Mouse (Mus musculus) mesoderm, embryonic 11.5 days (tissue): ENCODE data around the gene Mbnl2.

Experiments
- DNase-seq: peaks from one replicate; pipeline ENCODE4 v3.0.0-alpha.2; 2012; ENCODE audit warnings: low read depth, low spot score

Mbnl2 gene

GRCm38 (mm10) chr14:120275246-120276238 lies at the start of gene Mbnl2:
Gene Mbnl2 (plus strand): TSS chr14:120275669.
- DNase-seq, result peak; percentile 95

- no peak for DNase-seq
Measured at GRCm38 (mm10) chr14:120232076-120232496, 43.4 kb upstream of the Mbnl2 start.

- no peak for DNase-seq
Measured at GRCm38 (mm10) chr14:120235610-120236009, 39.9 kb upstream of the Mbnl2 start.

- no peak for DNase-seq
Measured at GRCm38 (mm10) chr14:120238501-120238900, 37.0 kb upstream of the Mbnl2 start.

GRCm38 (mm10) chr14:120240209-120240608 lies 35.3 kb upstream of the Mbnl2 start:
- DNase-seq, result no peak

- no peak for DNase-seq
Measured at GRCm38 (mm10) chr14:120242711-120243110, 32.8 kb upstream of the Mbnl2 start.

GRCm38 (mm10) chr14:120245081-120245705 lies 30.3 kb upstream of the Mbnl2 start:
- no peak for DNase-seq

GRCm38 (mm10) chr14:120253331-120253730 lies 22.1 kb upstream of the Mbnl2 start:
- DNase-seq, result no peak

GRCm38 (mm10) chr14:120256146-120256545 lies 19.3 kb upstream of the Mbnl2 start:
- DNase-seq, result no peak

GRCm38 (mm10) chr14:120256623-120257384 lies 18.7 kb upstream of the Mbnl2 start:
- DNase-seq, result no peak

- DNase-seq, result no peak
Measured at GRCm38 (mm10) chr14:120257483-120257882, 18.0 kb upstream of the Mbnl2 start.

- no peak for DNase-seq
Measured at GRCm38 (mm10) chr14:120259426-120259825, 16.0 kb upstream of the Mbnl2 start.

GRCm38 (mm10) chr14:120261606-120262005 lies 13.9 kb upstream of the Mbnl2 start:
- DNase-seq, result no peak

- no peak for DNase-seq
Measured at GRCm38 (mm10) chr14:120262660-120263379, 12.6 kb upstream of the Mbnl2 start.

- no peak for DNase-seq
Measured at GRCm38 (mm10) chr14:120263380-120264135, 11.9 kb upstream of the Mbnl2 start.

GRCm38 (mm10) chr14:120265886-120266285 lies 9.6 kb upstream of the Mbnl2 start:
- DNase-seq, result no peak

- DNase-seq, result no peak
Measured at GRCm38 (mm10) chr14:120267130-120267529, 8.3 kb upstream of the Mbnl2 start.

GRCm38 (mm10) chr14:120270031-120270430 lies 5.4 kb upstream of the Mbnl2 start:
- DNase-seq, result no peak

GRCm38 (mm10) chr14:120270633-120271032 lies 4.8 kb upstream of the Mbnl2 start:
- no peak for DNase-seq

GRCm38 (mm10) chr14:120271096-120271495 lies 4.4 kb upstream of the Mbnl2 start:
- DNase-seq, result no peak
